Mouse (Mus musculus) kidney, embryonic 14.5 days (tissue): ENCODE results near the gene Rplp2. TPM values are rescaled to one million over a fixed set of nuclear protein-coding genes. Genes with fewer than 3 reads are reported as not detected.
"Not testable (repeated sequence)": the region's sequence is repeated elsewhere in the genome, so short reads cannot be mapped to it uniquely, and the experiment has no call there.

Source experiments
- ATAC-seq: fragments of 200-750 bp; cut with Nextera tagmentation; 2 replicates; pipeline ENCODE4 v1.8.0; 2017; ENCODE audit warnings: moderate number of reproducible peaks, mild to moderate bottlenecking, moderate TSS enrichment, moderate library complexity; ENCODE audit not compliant: low FRiP score, low TSS enrichment
- H3K27ac ChIP-seq: fragments of 300-500 bp; sonication (generic); 2 replicates; pipeline ENCODE4 v1.5.1; 2014; ENCODE audit warnings: low read depth, mild to moderate bottlenecking, low read length, moderate library complexity, mixed read lengths
- H3K27me3 ChIP-seq: fragments of 300-500 bp; sonication (generic); 2 replicates; pipeline ENCODE4 v1.6.1; 2014; ENCODE audit warnings: mild to moderate bottlenecking, low read length; ENCODE audit not compliant: control insufficient read depth, insufficient read depth
- H3K36me3 ChIP-seq: fragments of 300-500 bp; sonication (generic); 2 replicates; pipeline ENCODE4 v1.6.1; 2014; ENCODE audit warnings: low read length, mixed read lengths; ENCODE audit not compliant: control insufficient read depth, insufficient read depth
- H3K4me1 ChIP-seq: fragments of 300-500 bp; sonication (generic); 2 replicates; pipeline ENCODE4 v1.6.1; 2014; ENCODE audit warnings: low read length, mixed read lengths; ENCODE audit not compliant: control insufficient read depth, insufficient read depth
- H3K4me2 ChIP-seq: fragments of 300-500 bp; sonication (generic); replicated peaks from 2 replicates; pipeline ENCODE4 v1.6.1; 2014; ENCODE audit warnings: low read depth, mild to moderate bottlenecking, low read length
- H3K4me3 ChIP-seq: fragments of 300-500 bp; sonication (generic); 2 replicates; pipeline ENCODE4 v1.5.1; 2014; ENCODE audit warnings: mild to moderate bottlenecking, low read length
- H3K9ac ChIP-seq: fragments of 300-500 bp; sonication (generic); 2 replicates; pipeline ENCODE4 v1.6.1; 2014; ENCODE audit warnings: low read depth, mild to moderate bottlenecking, low read length, moderate library complexity
- H3K9me3 ChIP-seq: fragments of 300-500 bp; sonication (generic); 2 replicates; pipeline ENCODE4 v1.6.1; 2016; ENCODE audit warnings: low read length; ENCODE audit not compliant: control insufficient read depth
- WGBS: fragments of 180-500 bp; shearing (Covaris S2); extraction: QIAGEN DNeasy Blood & Tissue Kit; methylation state at CpG from one replicate; pipeline ENCODE4 v1.1.7; 2014; 5-methylcytosine and 5-hydroxymethylcytosine counted together
- polyA plus RNA-seq: library from polyadenylated mRNA; unstranded; fragments of >200 nt; fragmentation: Nextera tagmentation; extraction: Ambion mirVana; gene quantifications from 2 replicates; pipeline ENCODE4 v1.2.1, GENCODE M21; 2014

Gene Rplp2
- polyA plus RNA-seq, 1 experiment from 2014 or later, result 1,491 TPM

- Histone ChIP-seq H3K27ac (no peak overlapping the region), H3K4me3 (no peak overlapping the region), H3K36me3 (peaks cover 35% of the 10 kb centered on the region), H3K27me3 (no peaks in the 10 kb centered on the region), H3K4me1 (peaks cover 18% of the 10 kb centered on the region), H3K9ac (no peak overlapping the region), H3K9me3 (no peaks in the 10 kb centered on the region), H3K4me2 (no peak overlapping the region)
- no peak for ATAC-seq
- WGBS, result 39% methylated on average over 6 of the region's 6 CpGs
Observed at GRCm38 (mm10) chr7:141440613-141441012, 6.6 kb upstream of the Rplp2 start.

- Histone ChIP-seq H3K9me3 (no peaks in the 10 kb centered on the region), H3K4me2 (no peak overlapping the region), H3K4me3 (no peak overlapping the region), H3K9ac (no peak overlapping the region), H3K4me1 (peaks cover 13% of the 10 kb centered on the region), H3K36me3 (peaks cover 35% of the 10 kb centered on the region), H3K27ac (no peak overlapping the region), H3K27me3 (no peaks in the 10 kb centered on the region)
- ATAC-seq, result no peak
- WGBS, result 91% methylated on average over 9 of the region's 9 CpGs
Observed at GRCm38 (mm10) chr7:141441460-141441859, 5.7 kb upstream of the Rplp2 start.

GRCm38 (mm10) chr7:141442199-141442598 lies 5.0 kb upstream of the Rplp2 start:
- H3K4me3 ChIP-seq, result peak overlapping the region; percentile 46
- WGBS, result 92% methylated on average over 13 of the region's 13 CpGs
- H3K4me1 ChIP-seq, result peaks cover 16% of the 10 kb centered on the region

GRCm38 (mm10) chr7:141443081-141443821 lies 3.9 kb upstream of the Rplp2 start:
- no peaks in the 10 kb centered on the region for H3K27me3 ChIP-seq
- H3K36me3 ChIP-seq, result peaks cover 32% of the 10 kb centered on the region
- H3K4me3 ChIP-seq, result peak overlapping the region; percentile 46
- H3K27ac ChIP-seq, result peak overlapping the region; percentile 27; the same call in 1 of the 2 replicates
- ATAC-seq, result peak; percentile 21; the same call in 1 of the 2 replicates
- H3K4me1 ChIP-seq, result peaks cover 17% of the 10 kb centered on the region
- H3K9ac ChIP-seq, result peak overlapping the region; percentile 70
- H3K9me3 ChIP-seq, result no peaks in the 10 kb centered on the region
- peak overlapping the region; percentile 82 for H3K4me2 ChIP-seq
- 22% methylated on average over 12 of the region's 12 CpGs for WGBS

More at GRCm38 (mm10) chr7:141442199-141442598, 5.0 kb upstream of the Rplp2 start:
- H3K36me3 ChIP-seq, result peaks cover 35% of the 10 kb centered on the region
- H3K4me2 ChIP-seq, result peak overlapping the region; percentile 82
- peak overlapping the region; percentile 70; the same call in 1 of the 2 replicates for H3K9ac ChIP-seq
- H3K9me3 ChIP-seq, result no peaks in the 10 kb centered on the region
- H3K27ac ChIP-seq, result no peak overlapping the region
- ATAC-seq, result no peak
- H3K27me3 ChIP-seq, result no peaks in the 10 kb centered on the region

GRCm38 (mm10) chr7:141443828-141444237 lies 3.3 kb upstream of the Rplp2 start, which contains the start of gene Pidd1:
Gene Pidd1 (minus strand): TSS chr7:141444025.
- no peaks in the 10 kb centered on the region for H3K9me3 ChIP-seq
- peak; percentile 50 for ATAC-seq
- no peaks in the 10 kb centered on the region for H3K27me3 ChIP-seq
- peaks cover 23% of the 10 kb centered on the region for H3K4me1 ChIP-seq
- H3K27ac ChIP-seq, result peak within 1 kb of the TSS; percentile 27; the same call in 1 of the 2 replicates
- peak within 1 kb of the TSS; percentile 82 for H3K4me2 ChIP-seq
- WGBS, result under 1% methylated on average over 25 of the region's 25 CpGs
- peak within 1 kb of the TSS; percentile 46 for H3K4me3 ChIP-seq
- peaks cover 31% of the 10 kb centered on the region for H3K36me3 ChIP-seq
- H3K9ac ChIP-seq, result peak within 1 kb of the TSS; percentile 70

GRCm38 (mm10) chr7:141446374-141446773 lies 796 bp upstream of the Rplp2 start:
- Histone ChIP-seq H3K4me3 (peak overlapping the region; percentile 86; the same call in 1 of the 2 replicates), H3K36me3 (peaks cover 35% of the 10 kb centered on the region), H3K4me2 (peak overlapping the region; percentile 58; the same call in 1 of the 2 replicates), H3K4me1 (peaks cover 24% of the 10 kb centered on the region)
- not testable (repeated sequence) for H3K27me3 ChIP-seq, H3K9ac ChIP-seq, H3K9me3 ChIP-seq, ATAC-seq, H3K27ac ChIP-seq
- 81% methylated on average over 3 of the region's 3 CpGs for WGBS

GRCm38 (mm10) chr7:141451928-141452327 lies 4.8 kb downstream of the Rplp2 start:
- Histone ChIP-seq H3K4me2 (no peak overlapping the region), H3K9ac (no peak overlapping the region), H3K27ac (no peak overlapping the region), H3K36me3 (peaks cover 39% of the 10 kb centered on the region), H3K9me3 (no peaks in the 10 kb centered on the region), H3K4me3 (no peak overlapping the region), H3K27me3 (no peaks in the 10 kb centered on the region), H3K4me1 (peaks cover 17% of the 10 kb centered on the region)
- ATAC-seq, result no peak

- Histone ChIP-seq H3K9me3 (no peaks in the 10 kb centered on the region), H3K36me3 (peaks cover 35% of the 10 kb centered on the region), H3K4me1 (peaks cover 13% of the 10 kb centered on the region), H3K4me3 (no peak overlapping the region), H3K27ac (no peak overlapping the region), H3K4me2 (no peak overlapping the region), H3K9ac (no peak overlapping the region), H3K27me3 (no peaks in the 10 kb centered on the region)
- WGBS, result 68% methylated on average over 2 of the region's 2 CpGs
- ATAC-seq, result no peak
Observed at GRCm38 (mm10) chr7:141453636-141454035, 6.5 kb downstream of the Rplp2 start.

GRCm38 (mm10) chr7:141454967-141455551 lies 7.9 kb downstream of the Rplp2 start, which contains the start of gene Pnpla2:
Gene Pnpla2 (plus strand): TSS chr7:141455198.
- peak within 1 kb of the TSS; percentile 48 for H3K27ac ChIP-seq
- 1% methylated on average over 44 of the region's 45 CpGs for WGBS
- H3K9ac ChIP-seq, result peak within 1 kb of the TSS; percentile 69
- peaks cover 21% of the 10 kb centered on the region for H3K36me3 ChIP-seq
- peaks cover 10% of the 10 kb centered on the region for H3K4me1 ChIP-seq
- no peaks in the 10 kb centered on the region for H3K9me3 ChIP-seq
- peak within 1 kb of the TSS; percentile 58 for H3K4me3 ChIP-seq
- H3K27me3 ChIP-seq, result no peaks in the 10 kb centered on the region
- H3K4me2 ChIP-seq, result peak within 1 kb of the TSS; percentile 98
- peak; percentile 85 for ATAC-seq
